Mouse (Mus musculus) gonadal fat pad, adult 2 months (tissue): ENCODE measurements at regions not wholly inside any gene's neighbourhood (a gene's known extent, or its start where the extent isn't known, plus 50 kb on each side); places are given as distances from the start of the nearest gene placed in this dataset.

ENCODE experiments used
- DNase-seq: peaks from one replicate; pipeline ENCODE4 v3.0.0-alpha.2; 2012; ENCODE audit warnings: low read depth

DNA sequence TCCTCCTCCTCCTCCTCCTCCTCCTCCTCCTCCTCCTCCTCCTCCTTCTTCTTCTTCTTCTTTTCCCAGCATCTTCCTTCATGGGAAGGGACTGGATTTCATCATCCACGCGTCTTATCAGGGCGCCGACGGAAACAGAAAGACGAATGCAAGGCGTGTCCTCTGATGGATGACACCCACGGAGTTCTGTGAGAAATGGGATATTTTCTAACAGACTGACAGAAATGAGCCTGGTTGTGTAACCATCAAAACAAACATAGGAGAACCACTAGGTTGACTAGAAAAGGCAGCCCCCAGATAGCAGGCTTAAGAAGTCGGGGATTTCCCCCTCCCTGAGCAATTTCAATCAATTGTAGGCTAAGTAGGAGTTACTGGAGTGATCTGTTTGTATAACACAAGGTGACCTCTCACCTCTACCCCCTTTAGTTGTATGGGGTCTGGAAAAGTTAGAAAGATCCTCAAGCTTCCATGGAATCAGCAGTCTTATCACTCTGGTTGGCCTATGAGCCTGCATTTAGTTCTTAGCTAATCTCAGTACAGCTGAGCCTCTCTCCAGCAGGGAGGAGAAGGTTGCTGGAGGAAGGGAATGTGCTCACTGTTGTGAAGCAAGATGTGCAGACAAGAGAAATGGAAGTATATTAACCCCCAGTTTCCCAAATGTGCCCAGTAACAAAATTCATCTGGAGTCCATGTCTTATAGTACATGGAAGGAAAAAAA lies 260.0 kb upstream of the Lyplal1 start:
- DNase-seq: no peak

DNA sequence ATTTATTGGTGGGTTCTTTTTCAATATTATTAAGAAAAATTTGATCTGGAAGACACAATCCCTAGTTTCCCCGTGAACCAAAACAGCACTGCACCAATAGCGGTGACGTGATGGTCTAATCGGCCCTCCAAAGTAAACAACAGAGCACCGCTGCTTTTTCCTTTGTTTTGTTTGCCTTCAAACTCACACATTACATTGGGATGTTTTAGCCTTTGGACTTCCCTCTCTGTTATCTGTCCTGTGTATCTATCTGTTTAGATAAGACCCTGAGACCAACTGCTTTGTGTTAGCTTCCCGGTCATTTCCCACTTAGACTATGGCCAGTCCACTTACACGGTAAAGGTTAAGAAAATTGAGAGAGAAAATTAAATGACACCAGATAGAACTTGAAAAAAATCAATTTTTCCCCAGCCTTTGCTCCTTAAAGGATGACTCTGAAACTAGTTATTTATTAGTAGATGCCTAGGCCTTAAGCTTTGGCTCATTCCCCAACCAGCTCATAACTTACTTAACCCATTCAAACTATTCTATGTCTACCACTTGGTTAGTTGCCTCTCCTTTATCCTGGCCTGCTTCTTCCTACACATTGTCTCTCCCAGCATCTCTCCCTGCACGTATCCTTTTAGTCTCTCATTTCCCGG lies 257.0 kb upstream of the Lyplal1 start:
- DNase-seq: no peak

DNA sequence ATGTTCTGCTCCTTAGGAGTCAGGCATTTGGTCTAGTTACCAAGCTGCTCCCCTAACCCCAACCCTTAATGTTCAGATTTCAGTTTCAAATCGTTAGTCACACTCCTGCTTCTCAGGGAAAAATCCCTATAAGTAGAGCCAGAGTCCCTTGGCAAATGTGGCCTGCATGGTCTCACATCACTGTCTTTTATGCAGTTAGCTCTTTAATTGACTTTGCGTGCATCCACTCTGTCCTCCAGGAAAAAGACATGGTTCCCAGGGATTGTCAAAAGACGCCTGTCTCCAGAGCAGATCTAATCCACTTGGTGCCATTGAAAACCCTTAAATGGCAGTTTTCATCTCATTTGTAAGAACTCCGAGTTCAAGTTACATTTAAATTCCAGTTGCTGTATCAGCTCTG lies 256.3 kb upstream of the Lyplal1 start:
- DNase-seq: no peak

DNA sequence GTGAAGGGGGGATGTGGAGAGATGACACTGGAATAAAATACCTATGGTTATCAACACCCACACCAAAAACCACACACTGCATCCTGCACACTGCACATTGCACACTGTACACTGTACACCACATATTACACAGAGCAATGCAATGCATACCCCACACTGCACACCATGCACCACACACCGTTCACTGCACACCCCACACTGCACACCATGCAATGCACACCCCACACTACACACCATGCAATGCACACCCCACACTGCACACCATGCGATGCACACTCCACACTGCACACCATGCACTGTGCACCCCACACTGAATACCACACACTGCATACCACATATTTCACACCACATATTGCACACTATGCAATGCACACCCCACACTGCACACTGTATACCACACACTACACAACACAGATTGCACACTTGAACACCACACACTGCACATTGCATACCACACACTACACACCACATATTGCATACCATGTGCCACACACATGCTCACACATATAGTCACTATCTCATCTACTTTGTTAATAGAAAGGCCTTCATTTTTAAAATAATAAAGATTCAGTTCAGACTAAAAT lies 255.8 kb upstream of the Lyplal1 start:
- DNase-seq: no peak

DNA sequence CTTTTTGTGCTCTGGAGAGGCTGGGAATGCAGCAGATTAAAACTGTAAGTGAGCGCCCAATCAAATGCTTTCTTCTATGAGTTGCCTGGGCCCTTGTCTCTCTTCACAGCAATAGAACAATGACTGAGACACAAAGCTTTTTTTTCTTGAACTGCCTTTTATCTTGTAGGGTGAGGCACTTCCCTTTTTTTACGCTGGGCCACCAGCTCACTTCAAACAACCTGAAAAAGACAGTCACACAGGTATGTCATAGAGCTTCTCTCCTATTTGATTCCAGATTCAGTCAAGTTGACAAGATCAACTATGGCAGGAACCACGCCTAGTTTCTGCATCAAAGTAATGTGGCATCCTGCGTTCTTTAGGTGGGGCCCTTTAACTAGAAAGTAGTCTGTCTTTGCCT lies 246.2 kb upstream of the Lyplal1 start:
- DNase-seq: no peak

DNA sequence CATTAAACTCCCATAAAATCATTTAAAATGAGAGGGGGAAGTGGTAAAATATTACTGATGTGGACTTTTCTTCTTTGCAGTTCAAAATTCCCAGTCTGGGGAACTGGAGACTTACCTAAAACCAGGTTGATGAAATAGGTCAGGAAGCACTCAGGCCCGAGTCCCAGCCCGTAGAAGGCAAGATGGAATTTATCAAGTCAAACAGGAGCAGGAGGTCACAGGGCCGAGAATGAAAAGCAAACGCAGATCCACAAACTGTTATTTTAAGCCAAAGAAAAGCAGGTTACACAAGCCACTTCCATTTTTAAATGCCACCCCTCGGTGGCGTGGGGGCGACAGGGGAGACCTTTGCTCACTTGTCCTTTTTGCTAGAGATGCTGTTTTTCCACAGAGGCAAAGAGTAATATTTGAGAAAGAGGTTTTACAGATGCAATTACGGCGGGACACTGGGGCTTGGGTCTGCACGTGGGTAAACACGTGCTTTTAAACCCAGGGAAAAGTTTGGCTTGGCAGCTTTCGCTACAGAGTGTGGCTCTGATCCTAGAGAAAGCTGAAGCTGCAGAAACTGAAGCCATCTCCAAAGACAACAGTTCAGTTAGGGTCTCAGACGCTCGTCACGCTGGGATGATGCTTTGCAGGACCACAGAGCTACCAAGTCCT lies 241.0 kb upstream of the Lyplal1 start:
- DNase-seq: no peak

DNA sequence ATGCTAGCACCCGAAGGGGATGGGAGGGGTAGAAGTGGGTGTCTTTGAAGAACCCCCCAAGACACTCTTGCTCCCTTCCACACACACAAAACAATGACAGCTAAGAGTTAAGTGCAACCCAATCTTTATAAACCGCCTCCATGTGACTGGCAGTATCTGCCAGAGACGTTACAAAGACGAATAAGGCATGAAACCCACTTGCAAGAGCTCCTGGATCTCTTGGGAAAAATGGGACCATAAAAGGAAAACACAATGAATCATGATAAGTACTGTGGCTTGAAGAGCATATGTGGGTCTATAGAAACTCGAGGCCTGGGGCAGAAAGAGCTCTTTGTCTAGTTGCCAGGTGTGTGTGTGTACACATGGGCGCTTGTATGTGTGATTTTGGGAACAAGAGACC lies 237.6 kb upstream of the Lyplal1 start:
- no peak for DNase-seq

DNA sequence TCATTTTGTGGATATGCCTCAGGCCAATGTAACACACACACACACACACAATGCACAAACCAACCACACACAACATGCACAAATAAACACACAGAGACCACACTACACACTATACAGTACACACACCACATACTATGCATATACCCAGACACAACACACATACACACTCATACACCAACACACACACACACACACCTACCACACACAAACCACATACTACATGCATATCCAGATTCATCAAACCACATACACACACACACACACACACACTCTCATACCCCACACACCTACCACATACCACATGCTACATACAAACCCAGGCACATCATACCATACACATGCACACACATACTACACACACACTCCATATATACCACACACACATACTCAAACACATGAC lies 237.0 kb upstream of the Lyplal1 start:
- DNase-seq: no peak

DNA sequence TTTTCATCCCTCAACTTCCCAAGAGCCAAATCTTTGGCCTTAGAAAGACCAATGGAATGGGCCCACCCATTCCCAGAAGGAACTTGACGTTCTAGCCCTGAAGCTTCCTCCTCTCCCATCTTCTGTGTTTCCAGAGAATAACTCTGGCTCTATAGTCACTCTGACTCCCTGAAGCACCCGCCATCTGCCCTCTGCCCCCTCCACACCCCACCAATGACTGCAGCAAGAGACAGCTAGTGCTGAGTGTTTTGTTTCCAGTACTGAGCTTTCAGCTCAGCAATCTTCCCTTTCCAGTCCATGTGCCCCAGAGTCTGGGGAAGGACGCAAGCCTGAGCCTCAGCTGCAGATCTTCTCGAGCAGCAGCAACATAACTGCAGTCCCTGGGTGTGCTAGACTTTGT lies 233.3 kb upstream of the Lyplal1 start:
- DNase-seq: no peak

DNA sequence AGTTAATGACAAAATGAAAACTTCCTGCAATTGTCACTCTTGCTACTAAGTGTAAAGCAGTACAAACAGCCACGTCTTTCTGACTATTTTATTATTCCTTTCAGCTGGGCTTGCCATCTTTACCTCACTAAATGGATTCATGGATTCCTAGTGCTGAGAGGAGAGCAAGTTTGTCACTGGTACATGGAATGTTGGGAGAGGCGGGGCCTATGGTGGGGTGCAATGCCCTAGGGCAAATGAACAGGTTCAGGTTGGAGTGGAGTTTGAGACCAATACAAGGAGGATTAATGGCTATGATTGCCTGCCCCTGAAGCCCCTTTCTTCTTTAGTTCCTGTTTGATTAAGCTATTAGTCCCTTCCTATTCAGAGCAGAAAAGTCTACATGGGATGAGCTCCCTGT lies 232.9 kb upstream of the Lyplal1 start:
- DNase-seq: no peak

DNA sequence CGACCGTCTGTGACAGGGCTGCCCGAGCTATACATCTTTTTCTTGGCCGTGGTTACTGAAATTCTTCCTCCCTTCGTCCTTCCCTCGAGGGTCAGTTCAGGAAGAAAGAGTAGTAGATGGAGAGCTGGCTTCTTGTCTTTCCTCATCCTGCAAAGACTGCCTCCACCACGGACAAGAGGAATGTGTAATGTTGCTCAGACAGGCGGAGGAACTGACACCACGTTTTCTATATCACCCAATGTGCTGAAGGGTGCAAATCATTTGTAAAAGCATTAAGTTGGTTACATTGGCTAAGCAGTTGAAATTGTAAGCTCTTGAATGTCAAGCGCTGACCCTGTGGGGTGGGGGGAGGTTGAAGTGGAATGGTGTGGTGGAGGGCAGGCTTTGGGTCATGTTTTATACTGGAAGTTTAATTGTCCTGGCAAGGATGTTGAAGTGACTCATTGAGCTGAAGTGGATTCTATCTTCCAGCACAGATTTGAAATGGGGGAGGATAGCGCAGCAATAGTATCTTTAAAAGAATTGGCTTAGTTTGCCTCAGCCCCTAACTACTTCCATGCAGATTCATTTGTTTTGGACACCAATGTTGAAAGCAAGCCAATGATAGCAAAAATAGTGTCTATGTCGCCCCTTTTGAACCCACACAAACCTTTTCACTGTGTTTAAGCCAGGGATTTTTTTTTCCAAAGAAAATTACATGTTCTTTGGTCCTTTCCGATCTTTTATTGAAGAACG lies 230.5 kb upstream of the Lyplal1 start:
- DNase-seq: no peak

DNA sequence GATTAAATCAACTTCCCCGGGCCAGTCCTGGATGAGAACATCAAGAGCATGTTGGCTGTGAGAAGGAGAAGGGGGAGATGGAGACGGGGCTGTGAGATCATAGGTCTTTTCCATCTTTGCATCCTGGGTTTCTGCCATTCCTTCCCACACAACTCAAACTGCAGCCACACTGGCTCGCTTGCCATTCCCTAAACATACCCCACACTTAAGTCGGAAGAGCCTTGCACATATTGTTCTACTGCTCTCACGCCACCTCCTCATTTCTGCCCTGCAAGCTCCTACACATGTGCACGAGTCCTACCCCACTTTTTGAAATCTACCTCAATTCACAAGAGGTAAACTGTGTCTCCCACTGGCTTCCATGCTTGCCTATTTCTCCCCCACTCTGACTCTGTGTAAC lies 228.3 kb upstream of the Lyplal1 start:
- DNase-seq: no peak

DNA sequence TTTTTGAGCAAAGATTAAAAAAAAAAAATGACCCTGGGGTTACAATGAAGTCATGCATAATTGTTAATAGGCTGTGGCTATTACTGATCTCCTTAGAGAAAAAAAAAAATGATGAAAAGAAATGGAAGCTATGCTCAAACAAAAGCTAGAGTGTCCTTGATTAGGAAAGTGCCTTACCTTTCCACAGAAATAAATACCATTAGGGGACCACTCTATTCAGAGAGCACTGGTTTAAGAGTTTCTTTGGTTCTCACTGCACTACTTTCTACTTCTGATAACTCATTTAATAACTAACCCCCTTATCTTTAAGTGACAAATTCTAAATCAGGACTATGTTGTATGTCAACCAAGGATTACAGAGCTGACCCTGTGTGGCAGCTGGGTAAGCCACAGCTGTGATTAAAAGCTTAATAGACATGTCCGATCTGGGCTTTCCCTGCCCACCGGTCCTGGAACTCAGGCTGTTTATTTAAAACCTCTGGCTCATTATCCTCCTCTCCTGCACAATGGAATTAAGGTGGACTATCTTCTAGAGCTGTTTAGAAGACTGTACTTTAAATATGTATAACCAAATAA lies 225.9 kb upstream of the Lyplal1 start:
- no peak for DNase-seq

DNA sequence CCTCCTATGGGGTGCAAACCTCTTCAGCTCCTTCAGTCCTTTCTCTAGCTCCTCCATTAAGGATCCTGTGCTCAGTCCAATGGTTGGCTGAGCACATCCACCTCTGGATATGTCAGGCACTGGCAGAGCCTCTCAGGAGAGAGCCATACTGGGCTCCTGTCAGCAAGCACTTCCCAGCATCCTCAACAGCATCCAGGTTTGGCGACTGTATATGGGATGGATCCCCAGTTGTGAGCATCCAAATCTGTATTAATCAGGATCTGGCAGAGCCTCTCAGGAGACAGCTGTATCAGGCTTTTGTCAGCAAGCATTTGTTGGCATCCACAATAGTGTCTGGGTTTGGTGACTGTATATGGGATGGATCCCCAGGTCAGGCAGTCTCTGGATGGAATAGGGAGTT lies 225.3 kb upstream of the Lyplal1 start:
- DNase-seq: no peak

DNA sequence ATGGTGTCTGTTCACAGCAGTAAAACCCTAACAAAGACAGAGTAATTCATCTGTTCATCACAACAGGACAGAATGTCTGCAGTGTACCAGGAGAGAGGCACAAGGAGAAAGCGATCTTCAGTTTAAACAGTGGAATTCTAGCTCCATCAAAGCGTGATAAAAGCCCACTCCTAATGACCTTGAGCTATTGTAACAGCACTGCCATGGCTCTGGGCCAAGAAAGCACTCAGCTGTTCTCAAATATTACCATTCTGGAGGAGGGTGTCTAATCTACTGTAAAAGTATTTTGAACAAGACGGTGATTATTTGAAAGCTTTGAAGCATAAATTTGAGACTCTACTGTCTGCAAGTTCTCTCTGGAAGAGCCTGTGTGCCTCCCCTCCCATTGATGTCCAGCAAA lies 224.8 kb upstream of the Lyplal1 start:
- no peak for DNase-seq

DNA sequence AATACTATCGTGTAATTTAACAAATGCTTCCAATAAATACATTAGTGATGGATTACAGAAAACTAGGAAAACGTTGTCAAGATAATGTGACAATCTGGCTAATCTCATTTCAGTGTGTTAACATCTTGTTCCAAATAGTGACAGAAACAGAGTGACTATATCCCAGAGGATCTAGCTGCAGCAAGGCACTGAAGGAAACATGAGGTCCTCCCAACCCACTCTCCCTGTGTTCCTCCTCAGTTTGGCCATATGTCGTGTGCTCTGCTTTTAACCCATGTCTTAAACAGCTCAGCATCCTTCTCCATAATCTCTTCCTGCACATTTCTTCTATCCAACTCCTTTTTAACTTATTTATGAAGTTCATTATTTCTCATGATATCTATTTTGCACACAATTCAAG lies 223.6 kb upstream of the Lyplal1 start:
- no peak for DNase-seq

DNA sequence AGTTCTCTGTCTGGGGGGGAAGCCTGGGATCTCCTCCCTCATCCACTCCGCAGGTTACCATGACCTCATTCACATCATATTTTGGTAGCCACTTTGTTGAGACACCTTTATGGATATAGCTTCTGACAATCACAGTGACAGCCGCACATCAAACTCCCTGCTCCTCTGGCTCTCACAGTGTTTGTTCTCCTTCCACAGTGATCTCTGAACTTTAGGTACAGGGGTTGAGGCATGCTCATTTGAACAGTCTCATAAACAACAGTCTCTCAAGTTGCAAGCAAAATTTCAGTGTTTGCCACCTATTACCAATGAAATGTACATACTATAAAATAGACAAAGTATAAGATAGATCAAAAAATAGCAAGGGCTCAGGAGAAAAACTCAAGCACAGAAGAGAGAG lies 200.2 kb upstream of the Lyplal1 start:
- DNase-seq: no peak

DNA sequence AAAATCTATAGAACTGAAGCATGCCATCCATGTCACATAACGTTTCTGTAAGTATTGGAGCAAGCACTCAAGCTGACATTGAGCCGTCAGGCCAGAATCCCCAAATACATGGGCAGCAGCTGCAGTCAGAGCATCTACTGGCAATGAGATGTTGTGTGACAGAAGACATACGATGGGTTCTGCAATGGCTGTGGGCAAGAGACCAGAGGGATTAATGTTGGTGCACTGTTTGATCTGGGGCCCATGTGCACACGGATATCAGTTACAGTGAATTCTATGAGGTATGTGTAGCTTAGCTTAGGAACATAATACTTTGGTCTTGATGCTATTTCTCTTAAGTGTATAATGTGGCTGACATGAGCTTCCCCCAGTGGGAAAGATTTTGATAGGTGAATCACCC lies 197.1 kb upstream of the Lyplal1 start:
- no peak for DNase-seq

DNA sequence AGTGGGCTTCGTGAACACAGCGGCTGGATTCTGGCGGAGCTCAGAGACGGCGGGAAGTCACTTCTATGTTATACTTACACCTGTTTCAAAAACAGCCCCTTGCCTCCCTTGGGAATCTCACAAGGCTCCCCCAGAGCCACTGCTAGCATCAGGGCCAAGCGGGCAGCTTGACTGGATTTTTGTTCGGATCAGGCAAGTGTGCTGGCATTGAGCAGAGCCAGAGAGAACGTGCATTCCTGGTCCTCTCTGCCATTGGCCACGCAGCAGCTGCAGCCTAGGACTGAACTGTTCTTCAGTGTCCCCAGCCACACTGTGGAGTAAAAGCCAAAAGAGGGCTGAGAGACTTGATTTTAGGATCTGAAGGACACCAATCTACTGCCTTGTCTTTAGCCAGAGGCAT lies 195.6 kb upstream of the Lyplal1 start:
- no peak for DNase-seq

DNA sequence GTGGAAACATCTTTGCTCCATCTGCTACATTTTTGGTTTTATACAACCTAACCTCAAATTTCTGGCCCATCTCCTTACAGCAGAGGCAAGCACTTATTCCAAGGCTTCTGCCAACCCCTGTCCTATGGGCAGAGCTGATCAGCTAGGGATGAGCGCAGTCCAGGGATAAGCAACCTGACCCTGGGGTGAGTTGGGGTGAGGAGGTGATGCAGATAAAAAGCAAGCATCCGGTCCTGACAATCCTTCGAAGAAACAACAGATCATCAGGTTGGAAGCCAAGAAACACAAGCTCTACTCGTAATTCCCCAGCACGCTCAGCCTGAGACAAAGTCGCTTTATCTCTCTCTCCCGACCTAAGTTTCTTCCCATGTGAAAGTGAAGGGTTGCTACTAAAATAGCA lies 194.9 kb upstream of the Lyplal1 start:
- DNase-seq: no peak

DNA sequence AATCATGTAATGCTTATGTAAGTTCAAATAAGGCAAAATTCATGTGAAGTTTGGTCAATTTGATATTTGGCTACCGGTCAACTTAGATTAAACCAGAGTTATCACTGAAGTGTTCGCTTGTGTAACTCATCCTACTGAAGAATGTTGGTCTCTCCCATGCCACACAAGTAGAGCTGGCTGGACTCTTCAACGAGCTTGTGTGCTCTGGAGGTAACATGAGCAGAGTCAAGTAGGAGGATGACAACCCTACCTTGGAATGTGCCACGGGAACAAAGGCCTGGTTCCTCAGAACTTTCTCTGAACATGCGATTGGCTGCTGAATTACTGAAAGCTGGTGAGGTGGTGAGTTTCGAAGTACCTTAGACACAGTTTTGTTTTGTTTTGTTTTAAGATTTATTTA lies 190.5 kb upstream of the Lyplal1 start:
- no peak for DNase-seq

DNA sequence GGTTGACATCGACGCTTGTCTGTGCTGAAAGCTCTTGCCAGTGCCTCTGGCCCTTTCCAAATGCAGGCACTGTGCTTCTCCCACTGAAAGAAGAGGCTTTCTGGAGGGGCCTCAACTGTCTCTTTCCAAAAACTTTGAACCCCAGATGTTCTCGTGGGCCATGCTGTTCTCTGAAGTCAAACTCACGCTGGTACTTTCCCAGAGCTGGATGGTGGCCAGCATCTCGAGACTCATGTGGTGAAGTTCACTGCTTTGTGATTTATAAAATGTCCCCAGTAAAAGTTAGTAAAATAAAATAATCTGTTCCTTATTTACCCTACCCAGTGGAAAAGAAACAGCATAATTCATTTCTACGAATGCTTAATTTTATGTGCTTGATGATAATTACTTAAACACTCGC lies 180.4 kb upstream of the Lyplal1 start:
- no peak for DNase-seq
